Mouse (Mus musculus) left cerebral cortex, adult 11 months (tissue): ENCODE measurements around the gene Mrps16.

Experiments used
- DNase-seq: peaks from one replicate; pipeline ENCODE4 v3.0.0; 2022; ENCODE audit warnings: low spot score

Gene Mrps16

DNA sequence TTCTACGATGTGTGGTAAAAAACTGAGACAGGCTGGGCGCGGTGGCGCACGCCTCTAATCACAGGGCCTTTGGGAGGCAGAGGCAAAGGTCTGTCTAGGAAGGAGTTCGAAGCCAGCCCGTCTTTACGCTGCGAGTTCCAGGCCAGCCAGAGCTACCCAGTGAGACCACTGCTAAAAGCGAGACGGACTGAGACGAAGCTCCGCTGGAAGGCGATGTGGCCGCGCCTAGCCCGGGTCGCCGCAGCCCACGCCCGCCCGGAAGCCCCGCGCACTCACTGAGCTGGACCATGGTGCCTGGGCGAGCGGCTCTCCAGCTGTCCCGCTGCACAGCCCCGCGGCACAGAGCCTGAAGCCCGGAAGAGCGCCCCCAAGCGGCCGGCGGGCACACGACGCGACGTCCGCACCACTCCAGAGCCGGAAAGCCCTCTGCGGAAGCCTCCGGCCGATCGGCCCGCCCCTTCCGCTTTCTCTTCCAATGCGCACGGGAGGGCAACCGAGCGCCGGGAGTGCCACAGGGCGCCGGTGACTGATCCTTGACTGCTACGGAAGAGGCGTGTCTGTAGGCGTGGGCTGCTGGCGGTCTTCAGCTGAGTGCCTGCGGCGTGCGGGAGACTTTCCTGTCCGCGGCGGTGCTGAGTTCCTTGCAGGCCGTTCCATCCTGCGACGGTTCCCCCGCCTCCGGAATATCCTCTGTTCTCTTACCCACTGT, at the start of gene Mrps16:
Gene Mrps16, minus strand, starts transcription at position 430 of the 709 bp plus-strand sequence.
- DNase-seq: peak; percentile 92

GRCm38 (mm10) chr14:20442252-20442651, 48.8 kb upstream of the Mrps16 start:
- no peak for DNase-seq

GRCm38 (mm10) chr14:20436976-20437375, 43.5 kb upstream of the Mrps16 start:
- no peak for DNase-seq

DNA sequence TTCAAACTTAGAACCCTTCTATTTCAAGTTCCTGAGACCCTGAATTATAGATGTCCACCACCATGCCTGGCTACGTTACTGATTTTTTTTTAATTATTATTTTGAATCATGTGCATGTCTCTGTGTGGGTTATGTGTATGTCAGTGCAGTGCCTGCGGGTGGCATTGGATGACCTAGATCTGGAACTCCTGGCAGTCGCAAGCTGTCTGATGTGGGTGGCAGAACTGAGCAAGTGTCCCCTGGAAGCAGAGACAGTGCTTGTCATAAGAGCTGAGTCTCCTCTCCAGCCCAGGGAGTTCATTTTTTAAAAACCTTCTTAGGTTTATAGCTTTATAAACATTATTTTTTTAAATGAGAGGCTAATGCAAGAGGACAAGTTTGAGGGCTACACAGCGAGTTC, 39.0 kb upstream of the Mrps16 start:
- no peak for DNase-seq

DNA sequence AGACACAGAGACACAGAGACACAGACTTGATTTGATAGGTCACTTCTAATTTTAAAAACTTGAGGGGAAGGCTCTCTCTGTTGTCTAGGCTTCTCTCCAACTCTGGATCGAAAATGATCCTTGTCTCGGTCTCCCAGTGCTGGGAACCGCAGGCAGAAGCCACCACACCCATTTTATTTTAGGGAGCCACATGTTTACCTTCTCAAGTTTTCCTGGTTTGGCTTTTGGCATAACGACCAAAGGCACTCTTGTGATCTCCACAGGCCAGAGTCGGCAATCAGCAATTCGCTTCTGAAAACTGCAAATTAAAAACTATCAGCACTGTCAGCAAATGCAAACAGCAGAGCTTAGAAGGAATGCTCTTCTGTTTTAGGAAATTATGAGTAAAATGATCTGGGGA, 38.3 kb upstream of the Mrps16 start:
- no peak for DNase-seq

DNA sequence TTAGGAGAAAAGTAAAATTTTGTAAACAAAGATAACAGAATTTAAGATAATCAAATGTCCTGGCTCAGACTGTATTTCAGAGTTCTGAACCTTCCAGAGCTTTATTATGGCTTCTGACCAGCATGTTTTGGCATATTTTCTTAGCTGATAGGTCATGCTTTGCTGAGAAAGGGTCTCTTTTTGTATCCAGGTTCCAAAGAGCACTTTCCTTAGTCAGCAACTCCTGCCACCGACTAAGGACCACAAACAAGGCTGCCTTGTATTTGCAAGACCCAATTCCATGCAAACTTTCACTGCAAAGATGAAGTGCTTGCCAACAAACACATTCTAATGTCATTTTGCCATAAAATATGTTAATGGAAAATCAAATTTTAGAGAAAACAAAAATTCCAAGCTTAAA, 36.4 kb upstream of the Mrps16 start:
- DNase-seq: no peak

- no peak for DNase-seq
Observed at GRCm38 (mm10) chr14:20428593-20428992, 35.2 kb upstream of the Mrps16 start.

DNA sequence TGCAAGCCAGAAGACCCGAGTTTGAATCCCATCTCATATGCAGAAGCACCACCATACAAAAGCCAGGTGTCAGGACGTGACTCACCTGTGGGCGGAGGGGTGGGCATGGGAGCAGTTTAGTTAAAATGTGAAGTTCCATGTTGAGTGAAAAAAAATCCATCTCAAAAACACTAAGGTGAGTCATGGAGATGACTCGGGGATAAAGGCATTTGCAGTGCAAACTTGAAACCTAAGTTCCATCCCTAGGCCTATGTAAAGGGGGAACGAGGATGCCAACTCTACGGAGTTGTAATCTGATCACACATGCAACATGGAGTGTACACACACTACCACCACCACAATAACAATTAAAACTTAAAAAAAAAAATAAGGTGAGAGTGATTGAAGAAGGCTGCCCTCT, 29.6 kb upstream of the Mrps16 start:
- DNase-seq: no peak

DNA sequence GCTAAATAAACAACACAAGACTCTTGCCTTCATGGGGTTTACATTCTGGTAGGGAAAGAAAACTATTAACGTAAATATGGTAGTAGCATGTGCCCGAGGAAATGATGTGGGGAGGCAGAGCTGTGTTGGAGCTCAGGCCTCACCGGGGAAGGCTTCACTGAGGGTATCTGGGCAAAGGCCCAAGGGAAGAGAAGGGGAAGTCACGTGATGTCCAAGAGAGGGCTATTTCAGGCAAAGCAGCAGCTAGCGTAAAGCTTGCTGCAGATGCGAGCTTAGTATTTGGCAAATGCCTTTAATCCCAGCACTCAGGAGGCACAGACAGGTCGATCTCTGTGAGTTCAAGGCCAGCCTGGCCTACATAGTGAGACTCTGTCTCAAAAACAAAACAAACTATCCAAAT, 28.8 kb upstream of the Mrps16 start:
- DNase-seq: no peak

- DNase-seq: no peak
Observed at GRCm38 (mm10) chr14:20400071-20400470, 6.6 kb upstream of the Mrps16 start.

GRCm38 (mm10) chr14:20398864-20399263, 5.4 kb upstream of the Mrps16 start:
- DNase-seq: no peak

DNA sequence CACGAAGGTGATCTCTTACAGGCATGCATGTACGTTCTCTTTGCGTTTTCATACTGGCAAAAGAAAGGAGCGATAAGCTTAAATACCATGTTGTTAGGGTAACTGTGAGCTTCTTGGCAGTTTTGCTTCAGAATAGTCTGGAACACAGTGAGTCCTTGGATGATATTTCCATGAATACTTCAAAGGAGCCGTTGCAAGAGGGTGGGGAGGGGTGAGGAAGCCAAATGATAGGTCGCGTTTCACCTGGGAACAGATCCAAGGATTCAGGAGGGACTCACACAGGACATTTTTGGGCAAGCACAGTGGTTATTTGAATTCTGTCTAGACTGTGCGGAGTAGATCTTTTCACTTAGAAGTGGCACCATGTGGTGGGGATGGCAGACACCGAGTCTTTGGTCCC, 3.8 kb upstream of the Mrps16 start:
- no peak for DNase-seq

DNA sequence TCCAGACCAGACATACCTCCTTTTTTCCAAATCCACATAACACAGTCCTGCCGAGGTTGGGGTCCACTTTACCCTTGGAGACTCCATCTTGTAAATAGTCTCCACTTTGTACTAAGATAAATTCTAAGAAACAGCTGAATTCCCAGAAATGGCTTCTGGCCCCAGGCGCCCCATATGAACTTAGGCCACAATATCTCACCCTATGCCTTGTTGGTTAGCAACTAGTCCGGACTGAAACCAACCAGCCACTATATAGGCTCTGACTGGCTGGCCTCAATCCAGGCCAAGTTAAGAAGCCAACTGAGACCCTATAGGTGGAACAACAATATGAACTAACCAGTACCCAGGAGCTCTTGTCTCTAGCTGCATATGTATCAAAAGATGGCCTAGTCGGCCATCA, 1.1 kb downstream of the Mrps16 start:
- no peak for DNase-seq

GRCm38 (mm10) chr14:20389446-20390079, 3.9 kb downstream of the Mrps16 start:
- no peak for DNase-seq

GRCm38 (mm10) chr14:20388441-20389129, 4.8 kb downstream of the Mrps16 start, which contains the start of gene Dnajc9:
Dnajc9 (minus strand) TSS chr14:20388910.
- DNase-seq: peak; percentile 83

- DNase-seq: no peak
Observed at GRCm38 (mm10) chr14:20379753-20380430, 13.5 kb downstream of the Mrps16 start.

- no peak for DNase-seq
Observed at GRCm38 (mm10) chr14:20379087-20379640, 14.3 kb downstream of the Mrps16 start.

DNA sequence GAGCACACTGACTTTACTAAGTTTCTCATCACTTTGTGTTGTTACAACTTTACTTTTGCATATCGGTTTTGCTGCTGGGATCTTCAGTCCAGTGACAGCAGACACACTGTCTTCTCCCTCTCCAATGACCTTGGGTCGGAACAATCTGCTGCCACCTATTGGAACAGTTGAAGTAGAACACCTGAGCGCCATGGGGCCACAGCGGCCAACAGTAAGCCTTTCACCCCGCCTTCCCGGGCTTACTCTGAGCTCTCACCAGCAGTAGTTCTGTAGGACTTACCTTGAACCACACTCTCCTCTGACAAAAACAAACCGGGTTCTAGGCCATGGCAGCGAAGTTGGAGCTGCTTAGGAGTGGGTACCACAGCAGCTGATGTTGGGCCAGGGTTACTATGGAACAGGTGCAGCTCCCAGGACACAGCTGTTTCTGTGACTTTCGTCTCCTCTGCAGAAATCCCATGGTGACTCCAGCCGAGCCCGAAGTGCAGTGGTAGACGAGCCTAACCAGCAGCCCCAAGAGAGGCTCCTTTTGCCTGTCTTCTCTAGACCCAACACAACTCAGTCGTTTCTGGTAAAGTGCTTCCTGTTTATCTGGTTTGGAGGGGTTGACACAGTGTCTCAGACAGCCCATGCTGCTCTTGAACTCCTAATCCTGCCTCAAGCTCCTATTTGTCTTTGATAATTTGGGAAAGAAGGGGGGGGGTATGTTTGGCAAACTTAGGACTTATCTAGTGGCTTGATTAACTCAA, 14.9 kb downstream of the Mrps16 start:
- no peak for DNase-seq

GRCm38 (mm10) chr14:20377112-20377521, 16.3 kb downstream of the Mrps16 start:
- DNase-seq: no peak

DNA sequence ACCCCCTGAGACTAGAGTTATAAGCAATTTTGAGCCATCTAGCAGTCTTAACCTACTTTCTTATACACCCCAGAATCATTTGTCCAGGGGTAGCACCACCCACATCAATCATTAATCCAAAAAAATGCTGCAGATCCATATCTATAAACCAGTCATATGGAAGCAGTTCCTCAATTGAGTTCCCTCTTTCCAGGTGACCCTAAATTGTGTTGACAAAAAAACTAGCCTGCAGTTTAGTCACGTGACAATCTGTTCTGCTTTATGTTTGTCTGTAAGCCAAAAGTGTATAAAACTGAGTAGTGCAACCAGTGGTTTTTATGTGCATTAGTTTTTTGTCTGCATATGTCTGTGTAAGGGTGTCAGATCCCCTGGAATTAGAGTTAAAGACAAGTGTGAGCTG, 21.6 kb downstream of the Mrps16 start:
- no peak for DNase-seq

DNA sequence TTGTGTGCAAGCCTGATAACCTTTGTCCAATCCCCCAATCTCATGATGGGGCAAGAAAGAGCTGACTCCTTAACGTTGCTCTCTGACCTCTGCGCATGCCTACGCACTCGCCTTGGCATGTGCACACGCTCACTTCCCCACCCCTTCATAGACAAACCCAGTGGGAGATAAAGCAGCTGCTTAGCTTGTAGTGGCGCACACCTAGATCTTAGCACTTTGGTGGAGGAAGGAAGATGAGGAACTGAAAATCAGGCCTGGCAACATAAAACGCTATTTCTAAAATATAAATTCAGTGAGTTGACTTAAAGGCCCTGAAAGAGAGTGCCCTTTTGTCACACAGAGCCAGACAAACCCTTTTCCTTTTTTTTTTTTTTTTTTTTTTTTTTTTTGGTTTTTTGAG, 22.6 kb downstream of the Mrps16 start:
- no peak for DNase-seq

DNA sequence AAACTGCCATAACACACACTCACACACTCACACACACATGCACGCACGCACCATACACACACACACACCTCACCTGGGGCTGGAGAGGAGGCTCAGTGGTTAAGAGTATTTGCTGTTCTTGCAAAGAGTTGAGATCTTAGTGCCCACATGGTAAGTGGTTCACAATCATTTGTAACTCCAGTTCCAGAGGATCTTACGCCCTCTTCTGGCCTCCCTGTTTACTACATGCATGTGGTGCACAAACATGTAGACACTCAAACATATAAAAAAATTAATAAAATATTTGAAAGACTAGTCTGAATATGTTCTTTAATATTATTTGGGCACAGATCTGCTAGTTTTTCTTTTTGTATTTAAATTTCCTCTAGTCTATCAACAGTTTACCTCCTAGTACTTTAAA, 25.2 kb downstream of the Mrps16 start:
- no peak for DNase-seq
